Mouse (Mus musculus): ENCODE results near the gene Usp20. TPM values are rescaled to one million over a fixed set of nuclear protein-coding genes. Genes with fewer than 3 reads are reported as not detected.

The Usp20 gene
- total and polyA plus RNA-seq, 3 experiments: 3.4 to 13.8 (median 12.0) TPM

DNA sequence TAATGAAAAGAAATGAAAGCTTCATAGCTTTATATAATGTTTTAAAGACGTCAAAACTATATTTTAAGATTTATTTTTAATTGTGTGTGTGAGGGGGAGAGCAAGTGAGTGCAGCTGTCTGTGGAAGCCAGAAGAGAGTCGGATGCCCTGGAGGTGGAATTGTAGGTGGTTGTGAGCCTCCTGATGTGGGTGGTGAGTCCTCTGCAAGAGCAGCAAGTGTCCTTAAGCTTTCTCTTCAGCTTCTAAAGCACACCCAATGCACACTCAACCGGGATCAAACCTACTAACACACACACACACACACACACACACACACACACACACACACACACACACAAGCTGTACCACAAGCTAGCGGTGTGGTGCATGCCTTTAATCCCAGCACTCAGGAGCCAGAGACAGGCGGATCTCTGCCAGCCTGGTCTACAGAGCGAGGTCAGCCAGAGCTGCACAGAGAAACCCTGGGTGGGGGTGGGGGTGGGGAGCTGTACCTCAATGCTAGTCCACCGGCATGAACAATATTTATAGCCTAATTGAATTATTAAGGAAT, 85.7 kb downstream of the Usp20 start:
- Histone ChIP-seq H3K79me2 (replicated peaks; ENCODE audit: control insufficient read depth, extremely low read depth, insufficient read depth, poor library complexity, severe bottlenecking) (peaks cover 18% of the 10 kb centered on the region), H3K4me2 (ENCODE audit: insufficient read depth, low read depth, poor library complexity, severe bottlenecking) (peak overlapping the region; percentile 63), H3K27me3 (replicated peaks) (no peaks in the 10 kb centered on the region), H3K36me3 (replicated peaks in 1 of 2; ENCODE audit: control insufficient read depth in 1 of 2, insufficient read depth in 1 of 2, low read length in 1 of 2) (peaks cover 36 to 82% of the 10 kb centered on the region in 2 experiments), H3K4me1 (ENCODE audit: control insufficient read depth in 1 of 2, insufficient read depth in 2 of 2) (peaks cover 18 to 47% of the 10 kb centered on the region in 2 experiments), H3K4me3 (replicated peaks in 1 of 3; ENCODE audit: low read depth in 2 of 3, low read length in 2 of 3, poor library complexity in 1 of 3) (peak overlapping the region in 1 of 3 experiments; percentile 31), H3K27ac (ENCODE audit: insufficient read depth, low read depth) (peak overlapping the region; percentile 75), H3K9ac (ENCODE audit: insufficient read depth, low read depth) (no peak overlapping the region; the same call in 1 of the 2 replicates), H3K9me3 (replicated peaks; ENCODE audit: low read length) (peaks cover 18% of the 10 kb centered on the region)
- no peak for DNase-seq (ENCODE audit: extremely low read depth)
- TF ChIP-seq ETS1 (conservative IDR thresholded peaks at IDR 0.05; ENCODE audit: low read depth, low read length): no peak
- TF ChIP-seq MAZ (IDR thresholded peaks at IDR 0.05; ENCODE audit: low read depth, low read length): no peak
- no peak for TF ChIP-seq USF2 (conservative IDR thresholded peaks at IDR 0.05; ENCODE audit: low read depth, low read length)
- no peak for TF ChIP-seq TCF12 (IDR thresholded peaks at IDR 0.05; ENCODE audit: low read depth, low read length)
- TF ChIP-seq TBP (conservative IDR thresholded peaks at IDR 0.05; ENCODE audit: low read depth, low read length): no peak
- no peak for TF ChIP-seq NELFE (IDR thresholded peaks at IDR 0.05; ENCODE audit: low read depth, low read length)
- TF ChIP-seq IRF4 (IDR thresholded peaks at IDR 0.05; ENCODE audit: low read depth, low read length): no peak
- no peak for TF ChIP-seq HCFC1 (IDR thresholded peaks at IDR 0.05; ENCODE audit: low read depth, low read length)
- TF ChIP-seq MAX (IDR thresholded peaks at IDR 0.05; ENCODE audit: low read length): no peak
- no peak for TF ChIP-seq GABPA (IDR thresholded peaks at IDR 0.05; ENCODE audit: insufficient replicate concordance, low read depth, low read length)
- in situ Hi-C loops (cut with MboI; ENCODE audit: low pct_ligation_motif_present, low pct_unique_long_range_greater_than_20kb, low sequenced_read_pairs): loop anchor here (25.0 kb wide), 1 partner anchor 395 kb away; the partner anchor contains the start of gene Ass1
- dilution Hi-C loops (cut with MboI; ENCODE audit: extremely low pct_ligation_motif_present, extremely low pct_unique_long_range_greater_than_20kb, low sequenced_read_pairs): no loop called here

GRCm38 (mm10) chr2:31068246-31069113, 86.4 kb downstream of the Usp20 start:
- Histone ChIP-seq H3K4me3 (replicated peaks in 1 of 3; ENCODE audit: low read depth in 2 of 3, low read length in 2 of 3, poor library complexity in 1 of 3) (no peak overlapping the region), H3K36me3 (replicated peaks in 1 of 2; ENCODE audit: control insufficient read depth in 1 of 2, insufficient read depth in 1 of 2, low read length in 1 of 2) (peaks cover 42 to 87% of the 10 kb centered on the region in 2 experiments), H3K27me3 (replicated peaks) (no peaks in the 10 kb centered on the region), H3K9ac (ENCODE audit: insufficient read depth, low read depth) (peak overlapping the region; percentile 33; the same call in 1 of the 2 replicates), H3K9me3 (replicated peaks; ENCODE audit: low read length) (peaks cover 23% of the 10 kb centered on the region), H3K4me2 (ENCODE audit: insufficient read depth, low read depth, poor library complexity, severe bottlenecking) (peak overlapping the region; percentile 63), H3K4me1 (ENCODE audit: control insufficient read depth in 1 of 2, insufficient read depth in 2 of 2) (peaks cover 18 to 40% of the 10 kb centered on the region in 2 experiments), H3K79me2 (replicated peaks; ENCODE audit: control insufficient read depth, extremely low read depth, insufficient read depth, poor library complexity, severe bottlenecking) (peaks cover 18% of the 10 kb centered on the region), H3K27ac (ENCODE audit: insufficient read depth, low read depth) (peak overlapping the region; percentile 90)
- TF ChIP-seq NELFE (IDR thresholded peaks at IDR 0.05; ENCODE audit: low read depth, low read length) (no peak), IRF4 (IDR thresholded peaks at IDR 0.05; ENCODE audit: low read depth, low read length) (peak; percentile 33; the same call in 1 of the 2 replicates), EP300 (IDR thresholded peaks at IDR 0.05; ENCODE audit: low read length) (peak; percentile 29; the same call in 1 of the 2 replicates), MXI1 (IDR thresholded peaks at IDR 0.05; ENCODE audit: low read depth, low read length) (0 out of 2 replicates have a peak, but pooled peaks have one; percentile 5), MAFK (IDR thresholded peaks at IDR 0.05; ENCODE audit: insufficient replicate concordance, low read length) (no peak), MAZ (IDR thresholded peaks at IDR 0.05; ENCODE audit: low read depth, low read length) (0 out of 2 replicates have a peak, but pooled peaks have one; percentile 26), TBP (conservative IDR thresholded peaks at IDR 0.05; ENCODE audit: low read depth, low read length) (0 out of 2 replicates have a peak, but pooled peaks have one; percentile 35), ETS1 (conservative IDR thresholded peaks at IDR 0.05; ENCODE audit: low read depth, low read length) (peak; percentile 77), CHD2 (IDR thresholded peaks at IDR 0.05; ENCODE audit: low read length) (peak; percentile 70), ELF1 (IDR thresholded peaks at IDR 0.05; ENCODE audit: low read depth, low read length) (peak; percentile 43; the same call in 1 of the 2 replicates), CHD1 (IDR thresholded peaks at IDR 0.05; ENCODE audit: low read depth, low read length) (no peak), CTCF (conservative IDR thresholded peaks at IDR 0.05 in 1 of 2, IDR thresholded peaks at IDR 0.05 in 1 of 2; ENCODE audit: low read depth in 2 of 2, low read length in 2 of 2) (no peak), BHLHE40 (IDR thresholded peaks at IDR 0.05; ENCODE audit: low read depth, low read length) (peak; percentile 89), E2F4 (IDR thresholded peaks at IDR 0.05; ENCODE audit: insufficient replicate concordance, low read depth, low read length) (no peak), ZNF384 (IDR thresholded peaks at IDR 0.05; ENCODE audit: low read depth, low read length) (peak; percentile 29; the same call in 1 of the 2 replicates), GABPA (IDR thresholded peaks at IDR 0.05; ENCODE audit: insufficient replicate concordance, low read depth, low read length) (no peak)
- dilution Hi-C loops (cut with MboI; ENCODE audit: extremely low pct_ligation_motif_present, extremely low pct_unique_long_range_greater_than_20kb, low sequenced_read_pairs) (no loop called here), in situ Hi-C loops (cut with MboI; ENCODE audit: low pct_ligation_motif_present, low pct_unique_long_range_greater_than_20kb, low sequenced_read_pairs) (loop anchor here (25.0 kb wide), 1 partner anchor 394 kb away; the partner anchor contains the start of gene Ass1)
- DNase-seq (ENCODE audit: extremely low read depth): peak; percentile 62

Data from CH12.LX (cell line).